Mouse (Mus musculus): ENCODE measurements at regions not wholly inside any gene's neighbourhood (a gene's known extent, or its start where the extent isn't known, plus 50 kb on each side); places are given as distances from the start of the nearest gene placed in this dataset.

DNA sequence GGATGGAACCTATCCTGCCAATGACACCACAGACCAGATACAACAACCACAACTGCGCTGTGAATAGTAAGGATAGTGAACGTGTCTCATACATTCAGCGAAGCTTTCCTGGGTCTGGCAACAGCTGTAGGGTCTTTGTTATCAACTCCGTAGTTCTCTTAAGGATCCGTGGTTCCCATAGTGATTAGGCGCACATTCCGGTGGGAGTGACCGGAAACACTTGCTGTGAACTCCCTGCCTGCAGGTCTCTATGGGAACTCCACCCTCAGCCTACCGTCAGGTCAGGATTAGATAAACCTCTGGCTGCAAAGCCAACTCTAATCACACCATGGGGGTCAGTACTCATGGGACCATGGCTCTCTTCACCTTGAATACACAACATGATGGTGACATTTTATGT, 53.8 kb upstream of the Sh3gl3 start:
- TF ChIP-seq CTCF (IDR thresholded peaks at IDR 0.05; ENCODE audit: control insufficient read depth, insufficient read depth, insufficient read length): no peak
- no peak for TF ChIP-seq CEBPB (IDR thresholded peaks at IDR 0.05; ENCODE audit: low read depth)
- TF ChIP-seq MAX (IDR thresholded peaks at IDR 0.05): no peak
